ENCODE assay signal across 7 mouse cellular contexts in the genomic region with DNA sequence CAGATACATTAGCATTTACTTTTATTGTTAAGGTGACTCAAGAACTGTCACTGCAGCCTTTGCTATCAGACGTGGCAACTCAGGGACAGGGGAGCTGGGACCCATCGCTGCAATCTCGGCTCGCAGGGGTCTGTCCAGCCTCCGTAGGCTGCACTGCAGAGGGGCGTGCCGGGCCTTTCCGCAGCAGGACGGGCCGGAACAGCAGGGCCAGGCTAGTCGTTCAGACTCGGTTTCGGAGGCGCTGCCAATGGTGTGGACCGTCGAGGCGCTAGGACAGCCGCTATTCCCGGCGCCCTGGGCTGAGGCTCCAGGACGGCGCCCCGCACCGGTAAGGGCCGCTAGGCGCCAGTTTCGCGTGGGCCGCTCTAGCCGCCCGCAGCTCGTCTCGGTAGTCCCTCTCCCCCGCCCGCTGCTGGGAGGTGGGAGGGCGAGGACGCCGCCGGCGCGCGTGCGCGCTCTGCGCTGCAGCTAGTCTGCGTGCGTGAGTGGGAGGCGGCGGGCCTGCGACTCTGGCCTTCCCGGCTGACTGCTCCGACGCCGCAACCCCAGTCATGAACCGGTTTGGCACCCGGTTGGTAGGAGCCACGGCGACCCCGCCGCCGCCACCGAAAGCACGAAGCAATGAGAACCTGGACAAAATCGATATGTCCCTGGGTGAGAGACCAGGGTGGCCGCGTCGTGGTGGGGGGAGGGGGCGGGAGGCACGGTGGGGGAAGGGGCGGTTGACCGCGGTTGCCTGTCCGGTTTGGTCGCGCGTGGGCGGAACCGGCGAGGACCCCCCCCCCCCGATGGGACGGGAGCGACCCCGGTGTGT. TPM values are rescaled to one million over a fixed set of nuclear protein-coding genes. Genes with fewer than 3 reads are reported as not detected.
DNase-seq lines count a peak whose midpoint lies in the region; ATAC-seq lines count a peak whose summit lies in the region.

A gene (plus strand): TSS at position 158 of the 814 bp plus-strand sequence.
A gene (minus strand): TSS at position 424 of the 814 bp plus-strand sequence.

- H3K27ac ChIP-seq in intestine, embryonic 15.5 days: peak within 1 kb of the TSS; percentile 91
- H3K27ac ChIP-seq in midbrain, embryonic 11.5 days (ENCODE audit: low read depth, low read length): peak within 1 kb of the TSS; percentile 71

- H3K36me3 ChIP-seq in intestine, embryonic 15.5 days: no peaks in the 10 kb centered on the region
- H3K36me3 ChIP-seq in midbrain, embryonic 11.5 days (ENCODE audit: control insufficient read depth, insufficient read depth, low read length): no peaks in the 10 kb centered on the region

- DNase-seq in adrenal gland, adult 18-20 months (ENCODE audit: low spot score in 2 of 2): peak; percentile 91 to 94
- DNase-seq in embryo, embryonic 11 days: peak; percentile 97
- DNase-seq in gastrocnemius, postnatal 36 days: peak; percentile 93 to 95
- peak; percentile 96 to 97 for DNase-seq in left cerebral cortex, postnatal 36 days (ENCODE audit: low spot score in 2 of 2)
- DNase-seq in midbrain, embryonic 11.5 days (ENCODE audit: low spot score, missing footprints): peak; percentile 100
- DNase-seq in skeletal muscle tissue, adult 2 months (ENCODE audit: low read depth, low spot score): peak; percentile 95

- H3K4me1 ChIP-seq in intestine, embryonic 15.5 days (replicated peaks): peaks cover 9% of the 10 kb centered on the region
- peaks cover 6% of the 10 kb centered on the region for H3K4me1 ChIP-seq in midbrain, embryonic 11.5 days (ENCODE audit: control insufficient read depth, insufficient read depth, low read length)

- under 1% methylated on average over 70 of the region's 83 CpGs for WGBS in intestine, embryonic 15.5 days
- under 1% methylated on average over 74 of the region's 83 CpGs for WGBS in midbrain, embryonic 11.5 days

- H3K9me3 ChIP-seq in intestine, embryonic 15.5 days: no peaks in the 10 kb centered on the region
- H3K9me3 ChIP-seq in midbrain, embryonic 11.5 days (ENCODE audit: control insufficient read depth, low read length): no peaks in the 10 kb centered on the region

- intact Hi-C loops in gastrocnemius, postnatal 36 days (cut with DNase I): loop anchor here (5.0 kb wide), 1 partner anchor 65 kb away; a partner anchor contains a TSS
- intact Hi-C loops in left cerebral cortex, postnatal 36 days (cut with DNase I): loop anchor here (1.0 to 5.0 kb wide), 3 partner anchors 9 to 505 kb away; a partner anchor contains a TSS

- H3K27me3 ChIP-seq in intestine, embryonic 15.5 days (replicated peaks): no peaks in the 10 kb centered on the region
- H3K27me3 ChIP-seq in midbrain, embryonic 11.5 days (ENCODE audit: control insufficient read depth, insufficient read depth, low read length): no peaks in the 10 kb centered on the region; the same call in 1 of the 2 replicates

- ATAC-seq in intestine, embryonic 15.5 days: peak; percentile 97
- ATAC-seq in midbrain, embryonic 11.5 days (ENCODE audit: low FRiP score): peak; percentile 97

- peak within 1 kb of the TSS; percentile 91 for H3K9ac ChIP-seq in intestine, embryonic 15.5 days
- H3K9ac ChIP-seq in midbrain, embryonic 11.5 days (ENCODE audit: low read length): peak within 1 kb of the TSS; percentile 89

- H3K4me3 ChIP-seq in intestine, embryonic 15.5 days (replicated peaks): peak within 1 kb of the TSS; percentile 84
- peak within 1 kb of the TSS; percentile 92 for H3K4me3 ChIP-seq in midbrain, embryonic 11.5 days (ENCODE audit: low read depth, low read length)

- H3K4me2 ChIP-seq in intestine, embryonic 15.5 days (replicated peaks): peak within 1 kb of the TSS; percentile 68
- H3K4me2 ChIP-seq in midbrain, embryonic 11.5 days: peak within 1 kb of the TSS; percentile 80

RNA-seq across cellular contexts. Expression of the first gene that starts in this region (rescaled TPM):
- total RNA-seq in adrenal gland, adult 18-20 months (2021): 100 to 1,000 TPM; 109 to 111 TPM
- total RNA-seq in gastrocnemius, postnatal 36 days (2021): 10 to 100 TPM; 86.0 to 88.7 TPM
- polyA plus RNA-seq in intestine, embryonic 15.5 days (2015; fragmentation: Nextera tagmentation; extraction: Ambion mirVana): 72.6 and 97.7 TPM in 2 replicates
- total RNA-seq in left cerebral cortex, postnatal 36 days (2021): 100 to 1,000 TPM; 115 to 121 TPM
- polyA plus RNA-seq in midbrain, embryonic 11.5 days (2014; fragmentation: Nextera tagmentation; extraction: Ambion mirVana): 130 and 137 TPM in 2 replicates

RNA-seq across cellular contexts. Expression of the second gene that starts in this region (rescaled TPM):
- total RNA-seq in adrenal gland, adult 18-20 months (2021): 10 to 100 TPM; 23.1 to 24.3 TPM
- 10 to 100 TPM; 23.9 to 25.4 TPM for total RNA-seq in gastrocnemius, postnatal 36 days (2021)
- polyA plus RNA-seq in intestine, embryonic 15.5 days (2015; fragmentation: Nextera tagmentation; extraction: Ambion mirVana): 14.1 and 14.3 TPM in 2 replicates
- total RNA-seq in left cerebral cortex, postnatal 36 days (2021): 10 to 100 TPM; 60.7 to 72.2 TPM
- 13.2 and 14.3 TPM in 2 replicates for polyA plus RNA-seq in midbrain, embryonic 11.5 days (2014; fragmentation: Nextera tagmentation; extraction: Ambion mirVana)

Comparison
In these comparisons a context has a peak if more than half of its experiments do, and no peak if none do; other contexts are left out.
1. Peak in every context shown above with its lines: DNase-seq, ATAC-seq, H3K4me3 ChIP-seq and H3K27ac ChIP-seq.